Mouse (Mus musculus): ENCODE results near the gene Cacna1h. TPM values are rescaled to one million over a fixed set of nuclear protein-coding genes. Genes with fewer than 3 reads are reported as not detected.

Cacna1h gene
- polyA plus RNA-seq, 1 experiment from 2014 or later, result 2.5 TPM

DNA sequence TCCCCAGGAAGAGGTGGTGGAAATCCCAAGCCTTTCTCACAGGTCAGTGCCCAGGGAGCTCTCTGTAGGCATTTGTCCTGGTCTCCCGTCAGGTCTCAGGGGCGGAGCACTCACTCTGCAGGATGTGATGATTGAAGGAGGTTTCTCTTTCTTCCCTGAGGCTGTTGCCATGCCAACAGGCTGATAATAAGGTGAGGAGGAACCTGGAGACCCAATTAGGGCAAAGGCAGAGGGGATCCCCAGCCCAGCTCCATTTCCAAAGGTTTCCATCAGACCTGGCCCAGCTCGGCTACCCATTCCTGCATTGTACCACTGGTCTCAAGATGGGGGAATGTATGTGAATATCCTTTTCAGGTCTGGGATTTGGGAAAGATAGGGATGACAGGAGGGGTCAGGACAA lies 29.4 kb downstream of the Cacna1h start:
- H3K27me3 ChIP-seq, result no peaks in the 10 kb centered on the region
- H3K4me2 ChIP-seq, result no peak overlapping the region
- H3K27ac ChIP-seq, result no peak overlapping the region
- peaks cover 14% of the 10 kb centered on the region for H3K4me1 ChIP-seq
- no peaks in the 10 kb centered on the region for H3K36me3 ChIP-seq
- no peaks in the 10 kb centered on the region for H3K9me3 ChIP-seq
- no peak overlapping the region for H3K4me3 ChIP-seq
- ATAC-seq (ENCODE audit: borderline replicate concordance, extremely low read depth, low FRiP score, low TSS enrichment), result no peak
- WGBS, result 39% methylated on average over 3 of the region's 3 CpGs
- H3K9ac ChIP-seq, result no peak overlapping the region

DNA sequence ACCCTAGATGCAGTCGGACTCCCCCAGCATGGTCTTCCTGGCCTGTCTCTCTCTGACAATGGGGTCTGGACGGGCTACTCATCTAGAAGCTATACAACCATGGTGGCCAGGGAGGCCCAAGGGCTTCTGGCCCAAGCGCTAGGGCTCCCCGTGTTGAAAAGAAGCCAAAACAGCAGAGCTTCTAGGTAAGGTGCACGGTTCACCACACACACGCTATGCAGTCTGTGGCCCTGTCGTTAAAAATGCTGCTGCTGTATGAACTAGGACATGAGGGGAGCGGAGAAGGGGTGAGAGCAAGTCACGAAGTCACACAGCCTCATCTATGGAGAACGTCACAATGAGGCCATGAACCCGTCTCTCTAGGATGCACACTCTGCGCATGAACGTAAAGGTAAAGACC lies 31.4 kb downstream of the Cacna1h start:
- Histone ChIP-seq H3K36me3 (no peaks in the 10 kb centered on the region), H3K4me2 (no peak overlapping the region), H3K9me3 (no peaks in the 10 kb centered on the region), H3K9ac (no peak overlapping the region), H3K27me3 (no peaks in the 10 kb centered on the region), H3K4me3 (no peak overlapping the region), H3K4me1 (peaks cover 14% of the 10 kb centered on the region), H3K27ac (no peak overlapping the region)
- ATAC-seq (ENCODE audit: borderline replicate concordance, extremely low read depth, low FRiP score, low TSS enrichment), result no peak
- WGBS, result 84% methylated on average over 13 of the region's 13 CpGs

DNA sequence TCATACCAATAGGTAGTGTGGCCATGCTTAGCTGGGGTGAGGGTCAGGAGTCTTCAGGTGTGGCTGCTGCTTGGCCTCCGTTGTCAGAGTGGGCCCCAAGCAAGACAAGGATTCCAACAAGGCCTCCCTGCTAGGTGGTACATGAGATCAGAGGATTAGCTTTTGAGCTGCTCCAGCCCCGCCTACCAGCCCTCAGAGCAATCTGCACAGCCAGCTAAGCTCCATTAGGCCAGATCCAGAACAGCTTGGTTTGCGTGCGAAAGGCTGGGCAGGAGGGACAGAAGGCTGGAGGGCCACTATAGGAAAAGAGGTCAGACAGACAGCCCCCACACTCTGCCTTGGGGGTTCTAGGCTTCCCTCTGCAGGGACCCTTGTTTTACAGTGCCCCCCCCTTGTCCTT lies 32.1 kb downstream of the Cacna1h start:
- H3K36me3 ChIP-seq, result no peaks in the 10 kb centered on the region
- no peaks in the 10 kb centered on the region for H3K27me3 ChIP-seq
- no peak overlapping the region for H3K4me2 ChIP-seq
- H3K4me1 ChIP-seq, result peaks cover 14% of the 10 kb centered on the region
- H3K27ac ChIP-seq, result no peak overlapping the region
- no peak overlapping the region for H3K9ac ChIP-seq
- no peaks in the 10 kb centered on the region for H3K9me3 ChIP-seq
- no peak overlapping the region for H3K4me3 ChIP-seq
- 47% methylated on average over 4 of the region's 4 CpGs for WGBS
- ATAC-seq (ENCODE audit: borderline replicate concordance, extremely low read depth, low FRiP score, low TSS enrichment), result no peak

DNA sequence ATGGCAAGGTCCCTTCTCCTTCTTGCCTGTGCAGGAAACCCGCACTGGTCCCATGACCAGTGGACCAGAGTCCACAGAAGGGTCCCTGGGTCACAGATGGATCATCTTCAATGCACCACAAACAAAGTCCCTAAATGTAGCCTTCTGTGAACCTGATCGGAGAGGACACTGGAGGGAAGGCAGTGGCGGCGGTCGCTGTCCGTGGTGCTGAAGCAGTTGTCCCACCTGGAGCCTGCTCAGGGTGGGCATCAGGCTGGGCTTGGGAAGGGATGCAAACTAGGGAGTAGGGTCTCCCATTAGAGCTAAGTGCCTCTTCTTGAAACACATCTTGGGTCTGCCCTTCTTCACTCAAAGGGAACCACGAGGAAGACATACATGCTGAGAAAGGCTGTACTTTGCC lies 33.1 kb downstream of the Cacna1h start:
- Histone ChIP-seq H3K27ac (no peak overlapping the region), H3K4me1 (peaks cover 6% of the 10 kb centered on the region), H3K9ac (no peak overlapping the region), H3K36me3 (no peaks in the 10 kb centered on the region), H3K4me3 (no peak overlapping the region), H3K4me2 (no peak overlapping the region), H3K9me3 (no peaks in the 10 kb centered on the region), H3K27me3 (no peaks in the 10 kb centered on the region)
- ATAC-seq (ENCODE audit: borderline replicate concordance, extremely low read depth, low FRiP score, low TSS enrichment), result no peak
- WGBS, result 4% methylated on average over 7 of the region's 7 CpGs

DNA sequence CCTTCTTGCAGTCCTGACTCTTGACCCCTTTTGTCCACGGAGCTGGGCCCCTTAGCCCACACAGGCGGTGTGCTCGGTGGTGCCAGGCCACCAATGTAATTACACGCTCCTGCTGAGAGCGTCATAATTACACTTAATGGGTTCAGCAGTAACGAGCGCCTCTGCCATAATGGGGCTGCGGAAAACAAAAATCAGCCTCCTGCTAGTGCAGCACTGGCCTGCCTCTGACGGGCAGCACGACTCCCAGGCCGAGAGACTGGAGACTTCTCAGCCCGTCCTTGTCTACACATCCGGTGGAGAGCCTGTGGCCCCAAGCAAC lies 35.1 kb downstream of the Cacna1h start:
- Histone ChIP-seq H3K27me3 (no peaks in the 10 kb centered on the region), H3K36me3 (no peaks in the 10 kb centered on the region), H3K4me2 (no peak overlapping the region), H3K27ac (no peak overlapping the region), H3K9me3 (no peaks in the 10 kb centered on the region), H3K9ac (no peak overlapping the region), H3K4me3 (no peak overlapping the region), H3K4me1 (no peaks in the 10 kb centered on the region)
- 70% methylated on average over 13 of the region's 13 CpGs for WGBS
- ATAC-seq (ENCODE audit: borderline replicate concordance, extremely low read depth, low FRiP score, low TSS enrichment), result no peak

DNA sequence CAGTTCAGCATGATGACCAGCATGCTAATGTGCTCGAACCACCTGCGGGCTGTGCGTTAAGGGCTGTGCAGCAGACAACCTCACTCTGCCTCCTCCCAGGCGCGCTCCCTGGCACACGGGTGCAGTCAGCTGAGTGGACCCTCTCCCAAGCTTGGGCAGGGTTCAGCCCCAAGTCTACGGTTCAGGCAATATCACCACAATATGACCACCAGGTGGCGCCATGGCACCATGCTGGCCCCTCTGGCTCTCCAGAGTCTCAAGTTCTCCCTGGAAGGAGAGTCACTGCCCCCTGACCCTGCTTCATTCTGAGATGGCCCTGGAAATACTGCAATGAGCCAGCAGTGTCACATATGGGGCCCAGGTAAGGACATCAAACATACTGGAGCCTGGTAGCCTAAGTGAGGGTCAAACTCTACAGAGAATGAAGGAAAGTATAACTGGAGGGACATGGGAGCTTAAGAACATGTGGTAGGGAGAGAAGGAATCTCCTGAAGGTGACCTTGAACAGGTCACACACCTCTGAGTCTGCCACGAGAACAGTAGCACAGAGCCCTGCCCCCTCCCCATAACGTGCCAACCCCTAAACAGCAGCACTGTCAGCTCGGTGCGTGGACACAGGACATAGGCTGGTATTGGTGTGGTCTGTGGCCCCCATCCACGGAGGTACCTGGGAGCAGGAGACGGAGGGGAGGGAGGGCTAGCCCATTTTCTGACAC lies 35.6 kb downstream of the Cacna1h start:
- Histone ChIP-seq H3K9ac (no peak overlapping the region), H3K4me1 (no peaks in the 10 kb centered on the region), H3K9me3 (no peaks in the 10 kb centered on the region), H3K27me3 (no peaks in the 10 kb centered on the region), H3K27ac (no peak overlapping the region), H3K36me3 (no peaks in the 10 kb centered on the region), H3K4me3 (no peak overlapping the region), H3K4me2 (no peak overlapping the region)
- 35% methylated on average over 14 of the region's 14 CpGs for WGBS
- no peak for ATAC-seq (ENCODE audit: borderline replicate concordance, extremely low read depth, low FRiP score, low TSS enrichment)

DNA sequence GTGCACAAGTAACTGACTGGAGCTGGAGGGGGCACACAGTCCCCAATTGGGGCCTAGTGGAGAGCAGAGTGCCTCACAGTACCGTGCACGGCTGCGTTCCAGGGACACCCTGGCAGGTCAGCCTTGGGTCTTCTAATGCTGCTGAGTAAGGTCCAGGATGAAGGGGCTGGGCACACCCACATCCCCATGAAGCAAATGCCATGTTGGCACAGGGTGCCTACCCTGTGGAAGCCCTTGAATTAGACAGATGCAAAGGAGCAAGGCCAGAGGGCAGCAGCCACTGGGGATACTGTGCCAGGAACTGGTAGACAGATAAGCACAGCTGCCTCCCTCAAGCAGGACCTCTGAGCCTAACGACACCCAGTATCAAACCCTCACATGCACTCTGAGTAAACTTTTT lies 39.1 kb downstream of the Cacna1h start:
- Histone ChIP-seq H3K9me3 (no peaks in the 10 kb centered on the region), H3K27me3 (no peaks in the 10 kb centered on the region), H3K9ac (no peak overlapping the region), H3K27ac (no peak overlapping the region), H3K4me3 (no peak overlapping the region), H3K4me1 (no peaks in the 10 kb centered on the region), H3K4me2 (no peak overlapping the region), H3K36me3 (no peaks in the 10 kb centered on the region)
- WGBS, result 81% methylated on average over 4 of the region's 4 CpGs
- ATAC-seq (ENCODE audit: borderline replicate concordance, extremely low read depth, low FRiP score, low TSS enrichment), result no peak

DNA sequence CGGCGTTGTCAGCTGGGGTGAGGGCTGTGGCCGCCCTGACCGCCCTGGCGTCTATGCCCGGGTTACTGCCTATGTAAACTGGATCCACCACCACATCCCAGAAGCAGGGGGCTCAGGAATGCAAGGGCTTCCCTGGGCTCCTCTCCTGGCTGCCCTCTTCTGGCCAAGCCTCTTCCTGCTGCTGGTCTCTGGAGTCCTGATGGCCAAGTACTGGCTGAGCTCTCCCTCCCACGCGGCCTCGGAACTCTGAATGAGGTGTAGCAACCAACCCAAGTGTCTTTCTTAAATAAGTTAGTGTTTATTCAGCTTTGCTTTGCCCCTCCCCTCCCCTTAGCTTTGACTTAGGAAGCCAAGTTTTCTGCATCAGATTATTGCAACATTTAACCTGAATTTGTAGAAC lies 59.6 kb downstream of the Cacna1h start:
- H3K9me3 ChIP-seq, result no peaks in the 10 kb centered on the region
- no peak overlapping the region for H3K4me3 ChIP-seq
- 29% methylated on average over 9 of the region's 9 CpGs for WGBS
- ATAC-seq (ENCODE audit: borderline replicate concordance, extremely low read depth, low FRiP score, low TSS enrichment), result no peak
- H3K4me1 ChIP-seq, result 0 out of 2 replicates have a peak, but pooled peaks cover 3% of the 10 kb centered on the region
- H3K27ac ChIP-seq, result no peak overlapping the region
- H3K4me2 ChIP-seq, result no peak overlapping the region
- no peak overlapping the region for H3K9ac ChIP-seq
- H3K27me3 ChIP-seq, result no peaks in the 10 kb centered on the region
- H3K36me3 ChIP-seq, result no peaks in the 10 kb centered on the region

DNA sequence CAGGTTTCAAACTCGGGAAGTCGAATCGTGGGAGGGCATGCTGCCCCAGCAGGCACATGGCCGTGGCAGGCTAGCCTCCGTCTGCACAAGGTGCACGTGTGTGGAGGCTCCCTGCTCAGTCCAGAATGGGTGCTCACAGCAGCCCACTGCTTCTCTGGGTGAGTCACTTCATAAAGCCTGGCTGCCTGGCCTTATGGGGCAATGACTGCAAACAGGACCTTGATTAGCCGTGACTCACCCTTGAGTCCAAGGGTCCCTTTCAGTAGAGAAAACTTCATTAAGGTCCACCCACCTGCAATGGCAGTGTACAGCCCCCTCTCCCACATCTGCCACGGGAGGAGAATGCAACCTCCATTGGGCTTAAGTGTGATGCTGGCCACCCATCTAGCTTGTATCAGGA lies 61.1 kb downstream of the Cacna1h start:
- Histone ChIP-seq H3K9me3 (no peaks in the 10 kb centered on the region), H3K4me2 (no peak overlapping the region), H3K27ac (no peak overlapping the region), H3K4me3 (no peak overlapping the region), H3K4me1 (0 out of 2 replicates have a peak, but pooled peaks cover 3% of the 10 kb centered on the region), H3K9ac (no peak overlapping the region), H3K27me3 (no peaks in the 10 kb centered on the region), H3K36me3 (no peaks in the 10 kb centered on the region)
- ATAC-seq (ENCODE audit: borderline replicate concordance, extremely low read depth, low FRiP score, low TSS enrichment), result no peak
- 64% methylated on average over 8 of the region's 8 CpGs for WGBS

DNA sequence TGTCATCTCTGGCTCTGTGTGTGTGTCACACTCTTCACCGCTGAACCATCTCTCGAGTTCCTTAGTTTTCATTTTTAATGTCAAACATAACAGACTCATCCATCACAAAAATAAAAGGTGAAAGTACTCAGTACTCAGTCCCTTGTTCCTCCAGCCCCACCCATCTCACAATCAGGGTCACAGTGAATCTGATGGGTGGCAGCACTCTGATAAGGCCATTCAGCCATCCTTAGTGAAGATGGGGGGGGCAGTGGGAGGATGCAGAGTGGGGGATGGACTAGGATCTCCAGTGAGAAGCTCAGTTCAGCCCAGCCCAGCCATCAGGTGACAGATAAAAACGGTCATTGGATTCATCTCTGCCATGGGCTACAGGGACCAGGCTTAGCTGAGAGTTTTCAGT lies 64.6 kb downstream of the Cacna1h start, which contains the start of gene Tpsg1:
Gene Tpsg1, plus strand, starts transcription at position 301 of the 400 bp plus-strand sequence.
- Histone ChIP-seq H3K9me3 (no peaks in the 10 kb centered on the region), H3K4me2 (no peak within 1 kb of the TSS), H3K27ac (no peak within 1 kb of the TSS), H3K36me3 (no peaks in the 10 kb centered on the region), H3K9ac (no peak within 1 kb of the TSS), H3K27me3 (no peaks in the 10 kb centered on the region), H3K4me3 (no peak within 1 kb of the TSS), H3K4me1 (0 out of 2 replicates have a peak, but pooled peaks cover 3% of the 10 kb centered on the region)
- ATAC-seq (ENCODE audit: borderline replicate concordance, extremely low read depth, low FRiP score, low TSS enrichment), result no peak
- WGBS, result 62% methylated on average over 3 of the region's 3 CpGs

DNA sequence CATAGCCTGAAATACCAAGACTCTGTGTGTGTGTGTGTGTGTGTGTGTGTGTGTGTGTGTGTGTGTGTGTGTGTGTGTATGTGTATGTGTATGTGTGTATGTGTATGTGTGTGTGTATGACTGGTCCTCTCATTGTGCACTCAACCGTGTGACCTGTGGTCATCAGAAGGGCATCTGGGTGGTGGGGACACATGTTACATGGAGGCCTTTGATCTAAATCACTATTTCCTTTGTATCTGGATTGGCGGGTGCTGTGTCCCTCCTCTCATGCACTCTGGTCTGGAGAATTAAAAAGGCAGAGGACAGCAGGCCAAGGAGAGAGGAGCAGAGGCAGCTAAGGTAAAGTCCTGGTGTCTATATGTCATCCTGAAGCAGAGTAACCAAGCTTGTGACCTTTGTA lies 67.6 kb downstream of the Cacna1h start, which contains the start of gene Tpsb2:
Gene Tpsb2, plus strand, starts transcription at position 301 of the 400 bp plus-strand sequence.
- WGBS, result 66% methylated on average over 2 of the region's 2 CpGs
- Histone ChIP-seq H3K27me3 (no peaks in the 10 kb centered on the region), H3K9ac (no peak within 1 kb of the TSS), H3K4me2 (no peak within 1 kb of the TSS), H3K4me3 (no peak within 1 kb of the TSS), H3K9me3 (no peaks in the 10 kb centered on the region), H3K4me1 (no peaks in the 10 kb centered on the region), H3K36me3 (no peaks in the 10 kb centered on the region), H3K27ac (no peak within 1 kb of the TSS)
- no peak for ATAC-seq (ENCODE audit: borderline replicate concordance, extremely low read depth, low FRiP score, low TSS enrichment)

DNA sequence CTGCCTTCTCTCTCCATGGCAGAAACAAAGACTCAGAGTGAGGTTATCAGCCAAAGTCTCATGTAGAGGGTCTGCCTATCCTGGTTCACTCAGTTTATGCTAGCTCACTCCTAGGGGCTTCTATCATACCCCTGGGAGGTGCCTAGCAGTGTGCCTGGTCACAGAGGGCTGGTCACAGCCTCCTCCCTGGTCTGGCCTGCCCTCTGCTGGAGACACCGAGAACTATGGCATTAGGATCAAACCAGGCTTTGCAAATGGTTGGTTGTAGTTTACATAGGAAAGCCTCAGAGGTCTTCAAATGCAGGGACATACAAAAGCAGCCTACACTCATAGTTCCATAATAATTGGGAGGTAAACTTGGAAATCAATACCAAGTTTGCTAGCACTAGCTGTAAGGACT lies 69.9 kb downstream of the Cacna1h start:
- Histone ChIP-seq H3K36me3 (no peaks in the 10 kb centered on the region), H3K9me3 (no peaks in the 10 kb centered on the region), H3K9ac (no peak overlapping the region), H3K4me3 (no peak overlapping the region), H3K4me1 (no peaks in the 10 kb centered on the region), H3K27me3 (no peaks in the 10 kb centered on the region), H3K27ac (no peak overlapping the region), H3K4me2 (no peak overlapping the region)
- WGBS, result 0% methylated on average over 1 of the region's 1 CpGs
- no peak for ATAC-seq (ENCODE audit: borderline replicate concordance, extremely low read depth, low FRiP score, low TSS enrichment)

DNA sequence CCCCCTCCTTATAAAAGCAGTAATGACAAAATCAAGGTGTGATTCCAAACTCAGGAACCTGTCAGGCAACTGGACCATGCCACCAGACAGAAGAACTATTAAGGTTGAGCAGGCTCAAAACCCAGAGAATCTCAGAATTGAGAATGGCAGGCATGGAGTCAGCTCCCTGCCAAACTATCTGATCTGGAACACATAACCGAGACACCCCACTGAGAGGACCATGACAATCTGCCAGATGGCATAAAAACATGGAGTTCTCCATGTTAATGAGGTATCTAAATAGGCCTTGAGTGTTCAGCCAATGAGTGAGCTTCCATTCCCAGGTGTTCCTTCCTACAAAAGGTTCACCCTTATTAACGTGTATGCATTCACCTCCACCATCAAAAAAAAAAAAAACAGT lies 72.3 kb downstream of the Cacna1h start:
- H3K4me2 ChIP-seq, result no peak overlapping the region
- no peaks in the 10 kb centered on the region for H3K9me3 ChIP-seq
- H3K9ac ChIP-seq, result no peak overlapping the region
- WGBS, result 51% methylated on average over 2 of the region's 2 CpGs
- no peak overlapping the region for H3K4me3 ChIP-seq
- ATAC-seq (ENCODE audit: borderline replicate concordance, extremely low read depth, low FRiP score, low TSS enrichment), result no peak
- no peaks in the 10 kb centered on the region for H3K4me1 ChIP-seq
- H3K27ac ChIP-seq, result no peak overlapping the region
- H3K36me3 ChIP-seq, result no peaks in the 10 kb centered on the region
- no peaks in the 10 kb centered on the region for H3K27me3 ChIP-seq
